Mouse (Mus musculus): Measurements from ENCODE around the gene Ccdc117. TPM values are rescaled to one million over a fixed set of nuclear protein-coding genes. Genes with fewer than 3 reads are reported as not detected.
"Not testable (repeated sequence)": the region's sequence is repeated elsewhere in the genome, so short reads cannot be mapped to it uniquely, and the experiment has no call there.

Ccdc117 gene
- polyA plus RNA-seq, 1 experiment from 2014 or later: 27.4 TPM

GRCm38 (mm10) chr11:5563898-5564297, 21.9 kb upstream of the Ccdc117 start:
- Histone ChIP-seq H3K4me1 (ENCODE audit: control insufficient read depth, insufficient read depth, low read length) (peaks cover 5% of the 10 kb centered on the region), H3K27ac (ENCODE audit: low read depth, low read length) (no peak overlapping the region), H3K36me3 (ENCODE audit: control insufficient read depth, insufficient read depth, low read length) (no peaks in the 10 kb centered on the region), H3K9me3 (ENCODE audit: control insufficient read depth, low read length) (no peaks in the 10 kb centered on the region), H3K4me2 (no peak overlapping the region), H3K27me3 (ENCODE audit: control insufficient read depth, insufficient read depth, low read length) (no peaks in the 10 kb centered on the region), H3K9ac (ENCODE audit: low read length) (no peak overlapping the region), H3K4me3 (ENCODE audit: low read depth, low read length) (no peak overlapping the region)
- WGBS: 54% methylated on average over 6 of the region's 6 CpGs
- no peak for ATAC-seq (ENCODE audit: low FRiP score)
- no peak for DNase-seq (ENCODE audit: low spot score, missing footprints)

- ATAC-seq (ENCODE audit: low FRiP score): peak; percentile 84
These were observed 20.8 kb upstream of the Ccdc117 start for GRCm38 (mm10) chr11:5562625-5563268.

GRCm38 (mm10) chr11:5560273-5560672, 18.3 kb upstream of the Ccdc117 start:
- no peak overlapping the region for H3K9ac ChIP-seq (ENCODE audit: low read length)
- peaks cover 5% of the 10 kb centered on the region for H3K4me1 ChIP-seq (ENCODE audit: control insufficient read depth, insufficient read depth, low read length)
- H3K4me2 ChIP-seq: no peak overlapping the region
- no peak overlapping the region for H3K27ac ChIP-seq (ENCODE audit: low read depth, low read length)
- no peak overlapping the region for H3K4me3 ChIP-seq (ENCODE audit: low read depth, low read length)
- no peak for ATAC-seq (ENCODE audit: low FRiP score)
- no peaks in the 10 kb centered on the region for H3K27me3 ChIP-seq (ENCODE audit: control insufficient read depth, insufficient read depth, low read length)
- no peaks in the 10 kb centered on the region for H3K9me3 ChIP-seq (ENCODE audit: control insufficient read depth, low read length)
- WGBS: 90% methylated on average over 3 of the region's 3 CpGs
- H3K36me3 ChIP-seq (ENCODE audit: control insufficient read depth, insufficient read depth, low read length): no peaks in the 10 kb centered on the region
- no peak for DNase-seq (ENCODE audit: low spot score, missing footprints)

More at GRCm38 (mm10) chr11:5562625-5563268, 20.8 kb upstream of the Ccdc117 start:
- Histone ChIP-seq H3K4me1 (ENCODE audit: control insufficient read depth, insufficient read depth, low read length) (peaks cover 5% of the 10 kb centered on the region), H3K36me3 (ENCODE audit: control insufficient read depth, insufficient read depth, low read length) (no peaks in the 10 kb centered on the region), H3K9ac (ENCODE audit: low read length) (no peak overlapping the region), H3K4me2 (no peak overlapping the region), H3K27me3 (ENCODE audit: control insufficient read depth, insufficient read depth, low read length) (no peaks in the 10 kb centered on the region), H3K27ac (ENCODE audit: low read depth, low read length) (no peak overlapping the region), H3K9me3 (ENCODE audit: control insufficient read depth, low read length) (no peaks in the 10 kb centered on the region), H3K4me3 (ENCODE audit: low read depth, low read length) (no peak overlapping the region)
- peak; percentile 86 for DNase-seq (ENCODE audit: low spot score, missing footprints)
- WGBS: 17% methylated on average over 9 of the region's 9 CpGs

- DNase-seq (ENCODE audit: low spot score, missing footprints): no peak
- Histone ChIP-seq H3K4me1 (ENCODE audit: control insufficient read depth, insufficient read depth, low read length) (no peaks in the 10 kb centered on the region), H3K9ac (ENCODE audit: low read length) (no peak overlapping the region), H3K4me3 (ENCODE audit: low read depth, low read length) (no peak overlapping the region), H3K27ac (ENCODE audit: low read depth, low read length) (no peak overlapping the region), H3K36me3 (ENCODE audit: control insufficient read depth, insufficient read depth, low read length) (no peaks in the 10 kb centered on the region), H3K9me3 (ENCODE audit: control insufficient read depth, low read length) (no peaks in the 10 kb centered on the region), H3K4me2 (no peak overlapping the region), H3K27me3 (ENCODE audit: control insufficient read depth, insufficient read depth, low read length) (no peaks in the 10 kb centered on the region)
- WGBS: 68% methylated on average over 1 of the region's 1 CpGs
- ATAC-seq (ENCODE audit: low FRiP score): no peak
These were observed 9.9 kb upstream of the Ccdc117 start for GRCm38 (mm10) chr11:5551931-5552330.

- ATAC-seq (ENCODE audit: low FRiP score) (no peak), DNase-seq (ENCODE audit: low spot score, missing footprints) (no peak)
- WGBS: 89% methylated on average over 5 of the region's 5 CpGs
- H3K36me3 ChIP-seq (ENCODE audit: control insufficient read depth, insufficient read depth, low read length): no peaks in the 10 kb centered on the region
- no peak overlapping the region for H3K27ac ChIP-seq (ENCODE audit: low read depth, low read length)
- H3K4me3 ChIP-seq (ENCODE audit: low read depth, low read length): no peak overlapping the region
- H3K4me1 ChIP-seq (ENCODE audit: control insufficient read depth, insufficient read depth, low read length): no peaks in the 10 kb centered on the region
- H3K27me3 ChIP-seq (ENCODE audit: control insufficient read depth, insufficient read depth, low read length): no peaks in the 10 kb centered on the region
- no peak overlapping the region for H3K4me2 ChIP-seq
- no peak overlapping the region for H3K9ac ChIP-seq (ENCODE audit: low read length)
- H3K9me3 ChIP-seq (ENCODE audit: control insufficient read depth, low read length): no peaks in the 10 kb centered on the region
These were observed 9.4 kb upstream of the Ccdc117 start for GRCm38 (mm10) chr11:5551430-5551829.

- no peak overlapping the region for H3K4me3 ChIP-seq (ENCODE audit: low read depth, low read length)
- no peak overlapping the region for H3K4me2 ChIP-seq
- H3K27me3 ChIP-seq (ENCODE audit: control insufficient read depth, insufficient read depth, low read length): no peaks in the 10 kb centered on the region
- no peaks in the 10 kb centered on the region for H3K36me3 ChIP-seq (ENCODE audit: control insufficient read depth, insufficient read depth, low read length)
- H3K27ac ChIP-seq (ENCODE audit: low read depth, low read length): no peak overlapping the region
- no peaks in the 10 kb centered on the region; the same call in 1 of the 2 replicates for H3K4me1 ChIP-seq (ENCODE audit: control insufficient read depth, insufficient read depth, low read length)
- 88% methylated on average over 3 of the region's 3 CpGs for WGBS
- H3K9me3 ChIP-seq (ENCODE audit: control insufficient read depth, low read length): no peaks in the 10 kb centered on the region
- ATAC-seq (ENCODE audit: low FRiP score): no peak
- no peak overlapping the region for H3K9ac ChIP-seq (ENCODE audit: low read length)
- no peak for DNase-seq (ENCODE audit: low spot score, missing footprints)
These were observed 4.7 kb upstream of the Ccdc117 start for GRCm38 (mm10) chr11:5546693-5547092.

GRCm38 (mm10) chr11:5545457-5545856, 3.5 kb upstream of the Ccdc117 start:
- Histone ChIP-seq H3K27me3 (ENCODE audit: control insufficient read depth, insufficient read depth, low read length) (no peaks in the 10 kb centered on the region), H3K36me3 (ENCODE audit: control insufficient read depth, insufficient read depth, low read length) (no peaks in the 10 kb centered on the region), H3K9me3 (ENCODE audit: control insufficient read depth, low read length) (no peaks in the 10 kb centered on the region), H3K4me1 (ENCODE audit: control insufficient read depth, insufficient read depth, low read length) (peaks cover 12% of the 10 kb centered on the region; the same call in 1 of the 2 replicates), H3K27ac (ENCODE audit: low read depth, low read length) (no peak overlapping the region), H3K4me2 (no peak overlapping the region), H3K4me3 (ENCODE audit: low read depth, low read length) (no peak overlapping the region), H3K9ac (ENCODE audit: low read length) (no peak overlapping the region)
- ATAC-seq (ENCODE audit: low FRiP score): no peak
- no peak for DNase-seq (ENCODE audit: low spot score, missing footprints)
- WGBS: 77% methylated on average over 4 of the region's 4 CpGs

- not testable (repeated sequence) for H3K27ac ChIP-seq (ENCODE audit: low read depth, low read length); H3K4me3 ChIP-seq (ENCODE audit: low read depth, low read length); H3K27me3 ChIP-seq (ENCODE audit: control insufficient read depth, insufficient read depth, low read length); H3K9ac ChIP-seq (ENCODE audit: low read length); H3K9me3 ChIP-seq (ENCODE audit: control insufficient read depth, low read length); H3K36me3 ChIP-seq (ENCODE audit: control insufficient read depth, insufficient read depth, low read length); ATAC-seq (ENCODE audit: low FRiP score); H3K4me2 ChIP-seq; DNase-seq (ENCODE audit: low spot score, missing footprints)
- 92% methylated on average over 1 of the region's 1 CpGs for WGBS
- peaks cover 14% of the 10 kb centered on the region; the same call in 1 of the 2 replicates for H3K4me1 ChIP-seq (ENCODE audit: control insufficient read depth, insufficient read depth, low read length)
These were observed 2.7 kb upstream of the Ccdc117 start for GRCm38 (mm10) chr11:5544709-5545108.

- DNase-seq (ENCODE audit: low spot score, missing footprints): no peak
- Histone ChIP-seq H3K4me3 (ENCODE audit: low read depth, low read length) (no peak overlapping the region), H3K27ac (ENCODE audit: low read depth, low read length) (no peak overlapping the region), H3K27me3 (ENCODE audit: control insufficient read depth, insufficient read depth, low read length) (no peaks in the 10 kb centered on the region), H3K9ac (ENCODE audit: low read length) (no peak overlapping the region), H3K9me3 (ENCODE audit: control insufficient read depth, low read length) (no peaks in the 10 kb centered on the region), H3K4me2 (no peak overlapping the region), H3K4me1 (ENCODE audit: control insufficient read depth, insufficient read depth, low read length) (peaks cover 14% of the 10 kb centered on the region; the same call in 1 of the 2 replicates), H3K36me3 (ENCODE audit: control insufficient read depth, insufficient read depth, low read length) (no peaks in the 10 kb centered on the region; the same call in 1 of the 2 replicates)
- ATAC-seq (ENCODE audit: low FRiP score): no peak
- 86% methylated on average over 1 of the region's 1 CpGs for WGBS
These were observed 1.3 kb upstream of the Ccdc117 start for GRCm38 (mm10) chr11:5543281-5543680.
